Mouse (Mus musculus): ENCODE measurements around the gene Kcnab3.

Kcnab3 gene

DNA sequence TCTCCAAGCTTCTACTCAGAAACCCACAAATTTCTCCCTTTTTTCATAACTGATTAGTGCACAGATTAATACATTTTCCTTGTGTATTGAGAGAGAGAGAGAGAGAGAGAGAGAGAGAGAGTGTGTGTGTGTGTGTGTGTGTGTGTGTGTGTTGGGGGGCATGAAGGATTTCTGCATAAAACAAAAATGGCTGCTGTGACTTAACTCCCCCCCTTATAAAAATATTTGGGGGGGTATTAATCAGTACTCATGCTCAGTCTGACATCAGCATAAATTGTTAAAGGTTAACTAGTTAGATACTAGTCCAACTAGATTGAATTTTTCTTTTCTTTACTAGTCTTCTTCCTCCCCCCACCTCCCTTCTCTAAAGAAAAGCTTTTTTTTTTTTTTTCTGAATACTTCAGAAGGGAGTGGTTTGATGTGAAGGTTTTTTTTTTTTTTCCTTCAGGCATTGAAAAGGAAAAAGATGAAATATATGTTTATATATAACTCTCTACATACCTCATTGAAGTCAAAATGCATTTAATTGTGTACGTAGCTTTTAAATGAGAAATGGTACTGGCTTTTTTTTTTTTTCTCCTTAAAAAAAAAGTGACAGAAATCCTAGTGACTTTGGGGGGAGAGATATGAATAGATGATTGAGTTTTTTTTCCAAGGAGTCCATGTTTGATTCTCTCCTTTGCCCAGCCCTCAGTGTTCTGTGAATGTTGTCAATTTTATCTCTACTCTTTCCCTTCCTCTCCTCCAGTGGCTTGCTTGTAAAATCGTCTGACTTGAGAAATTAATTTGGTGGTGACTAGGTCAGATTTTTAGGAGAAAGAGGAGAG is 44.1 kb downstream of the Kcnab3 start:
- CTCF ChIA-PET: interaction anchor here (0.6 to 0.7 kb wide), 5 partner anchors 9 to 97 kb away, joined by 3 to 8 read pairs (median 6); no protein-coding TSS in a partner anchor

DNA sequence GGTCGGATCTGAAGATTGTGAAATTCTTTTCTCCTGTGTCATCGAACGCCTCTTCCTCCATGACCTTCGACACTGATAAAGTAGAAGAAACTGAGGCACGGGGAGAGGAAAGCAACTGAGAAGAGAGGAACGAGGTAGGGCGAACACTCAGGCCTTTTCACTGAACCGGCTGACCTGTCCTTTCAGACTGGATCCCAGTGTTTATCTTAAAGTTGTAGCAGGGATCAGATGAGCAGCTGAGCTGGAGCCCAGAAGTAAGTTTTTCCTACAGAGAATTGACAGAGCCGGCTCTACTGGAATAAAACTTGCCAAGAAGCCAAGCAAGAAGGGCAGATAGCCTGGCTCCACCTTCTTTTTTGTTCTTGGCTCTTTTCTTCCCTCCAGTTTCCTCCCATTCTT is 44.8 kb downstream of the Kcnab3 start:
- CTCF ChIA-PET: interaction anchor here (0.6 kb wide), 1 partner anchor 8 kb away, joined by 5 read pairs; no protein-coding TSS in a partner anchor

DNA sequence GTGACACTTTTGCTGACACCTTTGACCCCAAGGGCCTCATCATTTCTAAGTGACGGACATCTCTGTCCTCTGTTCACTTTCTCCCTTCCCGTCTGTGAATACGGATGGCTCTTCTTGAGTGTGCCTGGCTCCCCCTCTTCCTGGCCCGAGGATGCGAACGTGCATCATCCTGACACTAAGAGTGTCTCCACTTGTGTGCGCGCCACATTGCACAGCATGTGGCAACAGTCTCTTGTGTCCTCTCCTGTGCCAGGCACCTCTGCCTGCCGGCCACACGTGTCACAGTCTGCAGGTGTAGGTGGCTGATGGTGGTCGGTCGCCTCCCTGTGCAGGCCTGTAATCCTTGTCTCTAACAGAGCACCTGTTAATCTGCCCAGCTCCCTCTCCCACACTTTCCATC is 45.5 kb downstream of the Kcnab3 start:
- CTCF ChIA-PET: no interaction called here

- CTCF ChIA-PET: interaction anchor here (0.6 kb wide), 1 partner anchor 99 kb away, joined by 3 read pairs; no protein-coding TSS in a partner anchor
These were observed 46.2 kb downstream of the Kcnab3 start for GRCm38 (mm10) chr11:69372056-69372779.

- CTCF ChIA-PET: interaction anchor here (0.6 kb wide), 1 partner anchor 100 kb away, joined by 3 read pairs; no protein-coding TSS in a partner anchor
These were observed 46.7 kb downstream of the Kcnab3 start for GRCm38 (mm10) chr11:69372780-69373170.

DNA sequence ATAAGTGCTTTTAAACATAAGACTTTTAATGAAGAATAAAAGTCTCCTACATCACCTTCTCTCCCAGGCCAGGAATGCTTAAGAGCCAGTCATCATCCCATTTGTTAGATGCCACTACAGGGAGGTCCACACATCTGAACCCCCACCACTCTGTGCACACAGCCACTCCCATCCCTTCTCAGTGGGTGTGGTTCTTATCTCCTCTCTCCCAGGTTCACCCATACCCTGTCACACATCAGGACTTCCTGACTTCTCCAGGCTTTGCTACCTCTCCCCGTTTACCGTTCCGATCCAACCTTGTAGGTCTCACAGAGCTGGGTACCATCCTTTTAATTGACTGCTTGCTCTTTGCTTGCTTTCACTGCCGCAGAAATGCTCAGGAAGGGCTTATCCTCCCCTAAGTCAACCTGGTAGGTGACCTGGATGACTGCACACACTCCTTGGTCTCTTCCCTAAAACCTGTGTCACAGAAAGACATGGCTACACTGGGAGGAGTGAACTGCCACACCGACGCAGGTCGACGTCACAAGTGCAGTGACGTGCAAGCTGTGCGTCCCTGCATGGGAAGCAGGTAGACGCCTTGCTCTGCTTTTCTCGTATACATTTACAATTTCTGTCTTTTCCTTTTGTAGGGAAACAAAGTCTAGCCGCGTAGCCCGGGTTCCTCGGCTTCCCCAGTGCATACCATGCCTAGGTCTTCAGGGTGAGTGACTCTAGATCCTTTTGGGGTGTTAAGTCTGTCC is 47.3 kb downstream of the Kcnab3 start:
- CTCF ChIA-PET: no interaction called here

- CTCF ChIA-PET: interaction anchor here (0.6 kb wide), 1 partner anchor 332 kb away, joined by 4 read pairs; no protein-coding TSS in a partner anchor
These were observed 49.6 kb downstream of the Kcnab3 start for GRCm38 (mm10) chr11:69375646-69376045.

DNA sequence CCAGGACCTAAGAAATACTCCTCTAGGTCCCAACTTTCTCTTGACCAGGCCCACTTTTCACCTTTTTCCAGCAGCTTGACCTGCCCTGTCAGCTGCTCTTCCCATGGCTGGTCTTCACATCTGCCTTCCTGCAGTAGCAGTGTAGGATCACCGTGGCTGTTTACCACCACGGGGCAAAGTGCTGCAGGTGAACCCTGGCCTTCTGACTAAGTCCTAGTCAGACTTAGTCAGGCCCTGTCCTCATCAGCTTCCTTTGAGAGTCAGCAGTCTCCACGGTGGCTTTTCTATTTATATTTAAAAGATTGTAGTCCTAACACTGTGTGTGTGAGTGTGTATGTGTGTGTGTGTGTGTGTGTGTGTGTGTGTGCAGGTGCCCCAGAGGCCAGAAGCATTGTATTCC is 51.7 kb downstream of the Kcnab3 start:
- CTCF ChIA-PET: interaction anchor here (0.6 kb wide), 2 partner anchors 72 to 325 kb away, joined by 3 read pairs; no protein-coding TSS in a partner anchor

GRCm38 (mm10) chr11:69379600-69379999 is 53.5 kb downstream of the Kcnab3 start:
- CTCF ChIA-PET: no interaction called here

GRCm38 (mm10) chr11:69381356-69381755 is 55.3 kb downstream of the Kcnab3 start:
- CTCF ChIA-PET: interaction anchor here (0.6 kb wide), 1 partner anchor 74 kb away, joined by 8 read pairs; no protein-coding TSS in a partner anchor

All from spleen, embryonic (tissue).